Mouse (Mus musculus): ENCODE measurements around the gene Nxpe3. TPM values are rescaled to one million over a fixed set of nuclear protein-coding genes. Genes with fewer than 3 reads are reported as not detected.

The Nxpe3 gene
- polyA plus RNA-seq, 1 experiment from 2014 or later: 0.45 TPM

GRCm38 (mm10) chr16:55832040-55832439 lies 63.0 kb downstream of the Nxpe3 start:
- H3K4me1 ChIP-seq (replicated peaks): no peaks in the 10 kb centered on the region
- WGBS: 86% methylated on average over 6 of the region's 6 CpGs
- H3K27me3 ChIP-seq: no peaks in the 10 kb centered on the region
- no peak overlapping the region for H3K9ac ChIP-seq
- no peaks in the 10 kb centered on the region for H3K36me3 ChIP-seq
- H3K4me3 ChIP-seq: no peak overlapping the region
- ATAC-seq (replicated peaks; ENCODE audit: insufficient number of reproducible peaks, insufficient read depth, low FRiP score, low read depth): no peak
- no peak overlapping the region for H3K27ac ChIP-seq
- no peak overlapping the region for H3K4me2 ChIP-seq
- H3K9me3 ChIP-seq (replicated peaks): no peaks in the 10 kb centered on the region

GRCm38 (mm10) chr16:55831451-55831850 lies 63.6 kb downstream of the Nxpe3 start:
- no peaks in the 10 kb centered on the region for H3K9me3 ChIP-seq (replicated peaks)
- H3K27ac ChIP-seq: no peak overlapping the region
- H3K4me3 ChIP-seq: no peak overlapping the region
- 77% methylated on average over 1 of the region's 1 CpGs for WGBS
- no peak overlapping the region for H3K9ac ChIP-seq
- no peaks in the 10 kb centered on the region for H3K27me3 ChIP-seq
- H3K4me1 ChIP-seq (replicated peaks): no peaks in the 10 kb centered on the region
- ATAC-seq (replicated peaks; ENCODE audit: insufficient number of reproducible peaks, insufficient read depth, low FRiP score, low read depth): no peak
- no peak overlapping the region for H3K4me2 ChIP-seq
- H3K36me3 ChIP-seq: no peaks in the 10 kb centered on the region

- Histone ChIP-seq H3K9me3 (replicated peaks) (no peaks in the 10 kb centered on the region), H3K9ac (no peak overlapping the region), H3K36me3 (no peaks in the 10 kb centered on the region), H3K27ac (no peak overlapping the region), H3K4me3 (no peak overlapping the region), H3K27me3 (no peaks in the 10 kb centered on the region), H3K4me2 (no peak overlapping the region), H3K4me1 (replicated peaks) (peaks cover 11% of the 10 kb centered on the region)
- 69% methylated on average over 11 of the region's 11 CpGs for WGBS
- ATAC-seq (replicated peaks; ENCODE audit: insufficient number of reproducible peaks, insufficient read depth, low FRiP score, low read depth): no peak
These were observed 71.5 kb downstream of the Nxpe3 start for GRCm38 (mm10) chr16:55823398-55824155.

- no peak for ATAC-seq (replicated peaks; ENCODE audit: insufficient number of reproducible peaks, insufficient read depth, low FRiP score, low read depth)
- peak overlapping the region; percentile 95 for H3K27ac ChIP-seq
These were observed 72.2 kb downstream of the Nxpe3 start for GRCm38 (mm10) chr16:55822741-55823397.

GRCm38 (mm10) chr16:55821997-55822740 lies 72.9 kb downstream of the Nxpe3 start:
- H3K9me3 ChIP-seq (replicated peaks): no peaks in the 10 kb centered on the region
- H3K4me1 ChIP-seq (replicated peaks): peaks cover 11% of the 10 kb centered on the region
- peaks cover under 1% of the 10 kb centered on the region; the same call in 1 of the 2 replicates for H3K36me3 ChIP-seq
- H3K9ac ChIP-seq: peak overlapping the region; percentile 88
- H3K4me2 ChIP-seq: peak overlapping the region; percentile 84
- no peaks in the 10 kb centered on the region for H3K27me3 ChIP-seq
- ATAC-seq (replicated peaks; ENCODE audit: insufficient number of reproducible peaks, insufficient read depth, low FRiP score, low read depth): peak; percentile 96
- under 1% methylated on average over 63 of the region's 67 CpGs for WGBS
- H3K27ac ChIP-seq: peak overlapping the region; percentile 95
- peak overlapping the region; percentile 97 for H3K4me3 ChIP-seq

More at GRCm38 (mm10) chr16:55822741-55823397, 72.2 kb downstream of the Nxpe3 start:
- Histone ChIP-seq H3K4me1 (replicated peaks) (peaks cover 11% of the 10 kb centered on the region), H3K9me3 (replicated peaks) (no peaks in the 10 kb centered on the region), H3K27me3 (no peaks in the 10 kb centered on the region), H3K4me3 (peak overlapping the region; percentile 97), H3K4me2 (peak overlapping the region; percentile 84), H3K9ac (peak overlapping the region; percentile 88), H3K36me3 (no peaks in the 10 kb centered on the region; the same call in 1 of the 2 replicates)
- WGBS: 43% methylated on average over 18 of the region's 18 CpGs

GRCm38 (mm10) chr16:55821571-55821981 lies 73.5 kb downstream of the Nxpe3 start:
- Histone ChIP-seq H3K27ac (peak overlapping the region; percentile 95), H3K9ac (peak overlapping the region; percentile 88), H3K9me3 (replicated peaks) (no peaks in the 10 kb centered on the region), H3K4me2 (peak overlapping the region; percentile 84), H3K36me3 (peaks cover 7% of the 10 kb centered on the region), H3K4me1 (replicated peaks) (peaks cover 11% of the 10 kb centered on the region), H3K27me3 (no peaks in the 10 kb centered on the region), H3K4me3 (peak overlapping the region; percentile 97)
- peak; percentile 33 for ATAC-seq (replicated peaks; ENCODE audit: insufficient number of reproducible peaks, insufficient read depth, low FRiP score, low read depth)
- under 1% methylated on average over 40 of the region's 40 CpGs for WGBS

GRCm38 (mm10) chr16:55820916-55821570 lies 74.0 kb downstream of the Nxpe3 start:
- peaks cover 11% of the 10 kb centered on the region for H3K4me1 ChIP-seq (replicated peaks)
- H3K9ac ChIP-seq: peak overlapping the region; percentile 88
- peak overlapping the region; percentile 84 for H3K4me2 ChIP-seq
- ATAC-seq (replicated peaks; ENCODE audit: insufficient number of reproducible peaks, insufficient read depth, low FRiP score, low read depth): no peak
- no peaks in the 10 kb centered on the region for H3K27me3 ChIP-seq
- peaks cover 12% of the 10 kb centered on the region for H3K36me3 ChIP-seq
- H3K9me3 ChIP-seq (replicated peaks): no peaks in the 10 kb centered on the region
- peak overlapping the region; percentile 97 for H3K4me3 ChIP-seq
- WGBS: 19% methylated on average over 20 of the region's 20 CpGs
- H3K27ac ChIP-seq: peak overlapping the region; percentile 95

- Histone ChIP-seq H3K4me3 (peak overlapping the region; percentile 97), H3K9ac (peak overlapping the region; percentile 88; the same call in 1 of the 2 replicates), H3K36me3 (peaks cover 19% of the 10 kb centered on the region), H3K4me1 (replicated peaks) (peaks cover 11% of the 10 kb centered on the region), H3K27ac (peak overlapping the region; percentile 95), H3K4me2 (peak overlapping the region; percentile 84), H3K9me3 (replicated peaks) (no peaks in the 10 kb centered on the region), H3K27me3 (no peaks in the 10 kb centered on the region)
- ATAC-seq (replicated peaks; ENCODE audit: insufficient number of reproducible peaks, insufficient read depth, low FRiP score, low read depth): no peak
- WGBS: 44% methylated on average over 13 of the region's 13 CpGs
These were observed 74.7 kb downstream of the Nxpe3 start for GRCm38 (mm10) chr16:55820161-55820915.

GRCm38 (mm10) chr16:55819186-55819861 lies 75.8 kb downstream of the Nxpe3 start:
- WGBS: 41% methylated on average over 15 of the region's 15 CpGs
- Histone ChIP-seq H3K27me3 (no peaks in the 10 kb centered on the region), H3K9ac (peak overlapping the region; percentile 38), H3K4me2 (peak overlapping the region; percentile 84), H3K27ac (0 out of 2 replicates have a peak overlapping the region, but pooled peaks have one; percentile 95), H3K9me3 (replicated peaks) (no peaks in the 10 kb centered on the region), H3K4me1 (replicated peaks) (peaks cover 11% of the 10 kb centered on the region), H3K4me3 (peak overlapping the region; percentile 97), H3K36me3 (peaks cover 28% of the 10 kb centered on the region)
- ATAC-seq (replicated peaks; ENCODE audit: insufficient number of reproducible peaks, insufficient read depth, low FRiP score, low read depth): no peak
